Mouse (Mus musculus) mature B cell (primary cell): ENCODE data around the gene Rbm15.

Experiments
- in situ Hi-C: fragments of 300-500 bp; cut with MboI; formaldehyde crosslinking; loops from 2 replicates; pipeline ENCODE4 v1.14.3; 2019

Rbm15 gene

GRCm38 (mm10) chr3:107333381-107334201 is at the start of gene Rbm15:
TSS of gene Rbm15 (minus strand) at chr3:107333673.
- in situ Hi-C loops = no loop called here

GRCm38 (mm10) chr3:107379422-107379821 is 45.9 kb upstream of the Rbm15 start:
- in situ Hi-C loops = no loop called here

GRCm38 (mm10) chr3:107378626-107379025 is 45.2 kb upstream of the Rbm15 start:
- in situ Hi-C loops = no loop called here

- in situ Hi-C loops = no loop called here
These were observed 41.6 kb upstream of the Rbm15 start for GRCm38 (mm10) chr3:107374948-107375664.

- in situ Hi-C loops = no loop called here
These were observed 35.7 kb upstream of the Rbm15 start for GRCm38 (mm10) chr3:107369156-107369555.

- in situ Hi-C loops = no loop called here
These were observed 34.6 kb upstream of the Rbm15 start for GRCm38 (mm10) chr3:107367938-107368599.

- in situ Hi-C loops = no loop called here
These were observed 31.9 kb upstream of the Rbm15 start for GRCm38 (mm10) chr3:107365341-107365740.

- in situ Hi-C loops = no loop called here
These were observed 29.9 kb upstream of the Rbm15 start for GRCm38 (mm10) chr3:107363391-107363790.

GRCm38 (mm10) chr3:107360341-107360740 is 26.9 kb upstream of the Rbm15 start:
- in situ Hi-C loops = no loop called here

GRCm38 (mm10) chr3:107357700-107358234 is 24.3 kb upstream of the Rbm15 start:
- in situ Hi-C loops = no loop called here

- in situ Hi-C loops = no loop called here
These were observed 23.5 kb upstream of the Rbm15 start for GRCm38 (mm10) chr3:107356964-107357441.

GRCm38 (mm10) chr3:107355618-107356260 is 22.3 kb upstream of the Rbm15 start:
- in situ Hi-C loops = no loop called here

- in situ Hi-C loops = no loop called here
These were observed 18.2 kb upstream of the Rbm15 start for GRCm38 (mm10) chr3:107351706-107352105.

GRCm38 (mm10) chr3:107349006-107349405 is 15.5 kb upstream of the Rbm15 start:
- in situ Hi-C loops = no loop called here

- in situ Hi-C loops = no loop called here
These were observed 11.7 kb upstream of the Rbm15 start for GRCm38 (mm10) chr3:107345033-107345725.

GRCm38 (mm10) chr3:107343971-107344370 is 10.5 kb upstream of the Rbm15 start:
- in situ Hi-C loops = no loop called here

- in situ Hi-C loops = no loop called here
These were observed 895 bp upstream of the Rbm15 start for GRCm38 (mm10) chr3:107334202-107334934.

GRCm38 (mm10) chr3:107332960-107333380 is 503 bp downstream of the Rbm15 start:
- in situ Hi-C loops = no loop called here

- in situ Hi-C loops = no loop called here
These were observed 1.1 kb downstream of the Rbm15 start for GRCm38 (mm10) chr3:107332127-107332959.
